Mouse (Mus musculus): ENCODE data around the gene Rasa2.

GRCm38 (mm10) chr9:96635176-96635575, 3.8 kb upstream of the Rasa2 start:
- TF ChIP-seq USF2 (IDR thresholded peaks at IDR 0.05; ENCODE audit: borderline replicate concordance in 1 of 2, insufficient read depth in 1 of 2, low read depth in 1 of 2, low read length in 2 of 2): no peak
- TF ChIP-seq ZNF384 (IDR thresholded peaks at IDR 0.05; ENCODE audit: low read depth, low read length): no peak
- no peak for TF ChIP-seq POLR2A (IDR thresholded peaks at IDR 0.05; ENCODE audit: control insufficient read depth in 1 of 2, insufficient read depth in 1 of 2, low read depth in 1 of 2, low read length in 2 of 2, poor library complexity in 1 of 2)
- TF ChIP-seq CTCF (IDR thresholded peaks at IDR 0.05 in 2 of 3, conservative IDR thresholded peaks at IDR 0.05 in 1 of 3; ENCODE audit: control insufficient read depth in 1 of 3, insufficient read depth in 1 of 3, low read depth in 2 of 3, low read length in 3 of 3, poor library complexity in 1 of 3, severe bottlenecking in 1 of 3): no peak
- no peak for TF ChIP-seq HCFC1 (IDR thresholded peaks at IDR 0.05; ENCODE audit: low read depth, low read length)
- TF ChIP-seq CHD2 (IDR thresholded peaks at IDR 0.05; ENCODE audit: low read length): no peak
- no peak for TF ChIP-seq MAFK (IDR thresholded peaks at IDR 0.05; ENCODE audit: borderline replicate concordance, low read depth, low read length)
- TF ChIP-seq RCOR1 (IDR thresholded peaks at IDR 0.05; ENCODE audit: low read depth, low read length): no peak
- no peak for TF ChIP-seq MAX (IDR thresholded peaks at IDR 0.05; ENCODE audit: low read length)
- TF ChIP-seq POLR2AphosphoS5 (IDR thresholded peaks at IDR 0.05; ENCODE audit: borderline replicate concordance, low read depth, low read length): no peak
- no peak for TF ChIP-seq MYC (IDR thresholded peaks at IDR 0.05; ENCODE audit: low read depth, low read length)
- TF ChIP-seq ZMIZ1 (IDR thresholded peaks at IDR 0.05; ENCODE audit: low read depth, low read length): no peak
- TF ChIP-seq MXI1 (IDR thresholded peaks at IDR 0.05; ENCODE audit: low read depth, low read length): no peak

All from MEL (cell line).